Mouse (Mus musculus): ENCODE results near the gene Wwp2.

GRCm38 (mm10) chr8:107490649-107491048 is 54.5 kb downstream of the Wwp2 start:
- no peak for TF ChIP-seq CTCF (IDR thresholded peaks at IDR 0.05; ENCODE audit: extremely low read depth, insufficient read depth, insufficient read length, insufficient replicate concordance)
- no peak for TF ChIP-seq POLR2A (IDR thresholded peaks at IDR 0.05; ENCODE audit: low read depth, low read length)

Measured in spleen, adult 2 months (tissue).